Mouse (Mus musculus) embryonic facial prominence, embryonic 12.5 days (tissue): ENCODE measurements around the gene Hspa14. TPM values are rescaled to one million over a fixed set of nuclear protein-coding genes. Genes with fewer than 3 reads are reported as not detected.

Source experiments
- polyA plus RNA-seq: library from polyadenylated mRNA; unstranded; fragments of >200 nt; fragmentation: Nextera tagmentation; extraction: Ambion mirVana; gene quantifications from 2 replicates; pipeline ENCODE4 v1.2.1, GENCODE M21; 2016

The Hspa14 gene
- polyA plus RNA-seq, 1 experiment from 2014 or later, result 104 TPM

Other genes with a start within 250 kb of the Hspa14 start
- 44.0 and 45.1 TPM in 2 replicates for gene Nmt2, start 228.6 kb downstream of the Hspa14 start, polyA plus RNA-seq
- 17.9 and 19.4 TPM in 2 replicates for gene Rpp38, start 180.2 kb downstream of the Hspa14 start, polyA plus RNA-seq
- gene Acbd7, start 176.6 kb downstream of the Hspa14 start, polyA plus RNA-seq, result 0.79 and 1.7 TPM in 2 replicates
- gene Olah, start 115.6 kb downstream of the Hspa14 start, polyA plus RNA-seq, result not detected in 2 replicates
- 1.3 TPM in 1 of 2 replicates, not detected in the other for gene Meig1, start 90.2 kb downstream of the Hspa14 start, polyA plus RNA-seq
- gene Dclre1c, start 88.7 kb downstream of the Hspa14 start, polyA plus RNA-seq, result 7.1 and 7.6 TPM in 2 replicates
- gene Suv39h2, start 37.8 kb downstream of the Hspa14 start, polyA plus RNA-seq, result 28.5 and 31.2 TPM in 2 replicates
- gene Gm45902, start within 50 bp of the Hspa14 start, polyA plus RNA-seq, result 8.2 and 9.3 TPM in 2 replicates
- gene Cdnf, start 216 bp upstream of the Hspa14 start, polyA plus RNA-seq, result 0.05 and 0.11 TPM in 2 replicates
- gene Fam107b, start 57.7 kb upstream of the Hspa14 start, polyA plus RNA-seq, result 39.6 and 43.9 TPM in 2 replicates